Mouse (Mus musculus) heart, postnatal 36 days (tissue): ENCODE results near the gene Treml1. TPM values are rescaled to one million over a fixed set of nuclear protein-coding genes. Genes with fewer than 3 reads are reported as not detected.
A peak's percentile ranks its signal among the peaks of the same experiment; 100 is the strongest.

Experiments used
- DNase-seq, 2 experiments: peaks; one replicate each; pipeline ENCODE4 v3.0.0; 2021 to 2022
- intact Hi-C: fragments of 180-260 bp; cut with DNase I; formaldehyde crosslinking; loops from one replicate; pipeline ENCODE4 v1.15.1; 2025
- total RNA-seq, 2 experiments: library from RNA; stranded (reverse); gene quantifications; 2 replicates each; pipeline ENCODE4 v1.2.3; 2021

The Treml1 gene
- total RNA-seq, 2 experiments from 2014 or later, result 0.35 to 0.36 TPM

GRCm38 (mm10) chr17:48407910-48408525 lies 48.3 kb downstream of the Treml1 start:
- intact Hi-C loops, result loop anchor here (5.0 kb wide), 1 partner anchor 131 kb away; no protein-coding TSS in a partner anchor
- no peak for DNase-seq

- DNase-seq, result peak; percentile 69 to 75
- intact Hi-C loops, result loop anchor here (5.0 kb wide), 1 partner anchor 131 kb away; no protein-coding TSS in a partner anchor
Observed at GRCm38 (mm10) chr17:48408526-48409291, 49.0 kb downstream of the Treml1 start.

- intact Hi-C loops, result loop anchor here (5.0 kb wide), 1 partner anchor 132 kb away; no protein-coding TSS in a partner anchor
- DNase-seq, result peak; percentile 99 to 100
Observed at GRCm38 (mm10) chr17:48409380-48410298, 49.9 kb downstream of the Treml1 start, which contains the start of the genes Nfya and Oard1. TSS of gene Nfya (minus strand) at chr17:48409906. TSS of gene Oard1 (plus strand) at chr17:48410014.

- no peak for DNase-seq
- intact Hi-C loops, result no loop called here
Observed at GRCm38 (mm10) chr17:48410299-48410785, 50.6 kb downstream of the Treml1 start.

- intact Hi-C loops, result no loop called here
- DNase-seq, result no peak
Observed at GRCm38 (mm10) chr17:48411241-48411640, 51.5 kb downstream of the Treml1 start.

- intact Hi-C loops, result loop anchor here (2.0 kb wide), 1 partner anchor 51 kb away; no protein-coding TSS in a partner anchor
- DNase-seq, result no peak
Observed at GRCm38 (mm10) chr17:48416011-48416410, 56.3 kb downstream of the Treml1 start.

Other genes with a start within 250 kb of the Treml1 start
- gene 9830107B12Rik, start 213.6 kb upstream of the Treml1 start, total RNA-seq, result under 1 TPM in 1 of 2 experiments, not detected in 1; 0.17 TPM
- gene A530064D06Rik, start 192.6 kb upstream of the Treml1 start, total RNA-seq, result not detected
- not detected for gene Trem1, start 127.1 kb upstream of the Treml1 start, total RNA-seq
- gene Trem3, start 112.1 kb upstream of the Treml1 start, total RNA-seq, result not detected
- under 1 TPM in 1 of 2 experiments, not detected in 1; 0.19 TPM for gene Treml4, start 95.6 kb upstream of the Treml1 start, total RNA-seq
- gene Treml2, start 60.4 kb upstream of the Treml1 start, total RNA-seq, result under 1 TPM; 0.58 to 0.62 TPM
- gene B430306N03Rik, start 43.8 kb upstream of the Treml1 start, total RNA-seq, result under 1 TPM; 0.17 to 0.41 TPM
- 1 to 10 TPM; 1.5 to 2.2 TPM for gene Trem2, start 13.5 kb upstream of the Treml1 start, total RNA-seq
- gene Nfya, start 50.0 kb downstream of the Treml1 start, total RNA-seq, result 10 to 100 TPM; 15.3 to 20.6 TPM
- 10 to 100 TPM; 15.8 to 16.3 TPM for gene Oard1, start 50.1 kb downstream of the Treml1 start, total RNA-seq
- gene Apobec2, start 73.0 kb downstream of the Treml1 start, total RNA-seq, result 100 to 1,000 TPM; 236 to 256 TPM
- gene Tspo2, start 91.6 kb downstream of the Treml1 start, total RNA-seq, result under 1 TPM; 0.27 to 0.64 TPM
- under 1 TPM in 1 of 2 experiments, not detected in 1; 0.24 TPM for gene Unc5cl, start 95.0 kb downstream of the Treml1 start, total RNA-seq